Mouse (Mus musculus) kidney, postnatal 10 days (tissue): ENCODE data around the gene Flrt1.

Experiments used
- DNase-seq: peaks from one replicate; pipeline ENCODE4 v3.0.0; 2021; ENCODE audit warnings: mixed read lengths

The Flrt1 gene

DNA sequence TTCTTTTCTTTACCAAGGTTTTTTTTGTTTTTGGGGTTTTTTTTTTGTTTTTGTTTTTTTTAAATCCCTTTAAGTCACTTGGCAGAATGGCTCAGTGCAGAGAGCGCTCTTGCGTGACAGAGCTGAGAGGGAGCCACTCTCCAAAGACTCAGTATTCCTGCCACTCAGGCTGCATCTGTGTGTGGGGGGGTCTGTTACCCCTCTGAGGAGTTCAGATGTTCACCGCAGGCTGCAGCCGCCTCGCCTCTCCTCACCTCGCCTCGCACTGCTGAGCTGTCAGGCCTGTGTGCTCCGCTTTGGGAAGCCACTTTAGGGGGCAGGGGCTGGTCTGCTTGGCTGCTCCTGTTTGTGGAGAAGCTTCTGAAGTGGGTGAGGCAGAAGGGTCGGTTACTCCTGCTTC, at the start of gene Flrt1:
Gene Flrt1, minus strand, starts transcription at position 186 of the 400 bp plus-strand sequence.
- DNase-seq, result peak; percentile 42

DNA sequence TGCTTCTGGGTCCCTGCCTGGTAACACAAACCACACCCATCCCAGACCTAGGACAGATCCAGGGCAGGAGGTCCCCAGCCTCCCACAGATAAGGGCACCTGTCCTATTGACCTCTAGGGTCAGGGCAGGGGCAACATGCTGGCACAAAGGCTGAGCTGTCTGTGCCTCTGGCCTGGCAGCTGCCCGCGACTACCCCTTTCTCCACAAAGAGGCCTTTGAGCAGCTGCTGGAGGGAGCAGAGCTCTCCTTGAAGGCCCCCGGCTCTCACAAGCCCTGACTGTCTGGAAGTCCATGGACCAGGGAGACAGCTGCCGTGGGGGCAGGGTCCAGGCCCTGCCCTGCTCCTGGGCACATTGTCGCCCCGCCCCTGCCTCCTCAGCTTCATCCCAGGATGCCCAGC, 49.7 kb upstream of the Flrt1 start:
- DNase-seq, result peak; percentile 60

DNA sequence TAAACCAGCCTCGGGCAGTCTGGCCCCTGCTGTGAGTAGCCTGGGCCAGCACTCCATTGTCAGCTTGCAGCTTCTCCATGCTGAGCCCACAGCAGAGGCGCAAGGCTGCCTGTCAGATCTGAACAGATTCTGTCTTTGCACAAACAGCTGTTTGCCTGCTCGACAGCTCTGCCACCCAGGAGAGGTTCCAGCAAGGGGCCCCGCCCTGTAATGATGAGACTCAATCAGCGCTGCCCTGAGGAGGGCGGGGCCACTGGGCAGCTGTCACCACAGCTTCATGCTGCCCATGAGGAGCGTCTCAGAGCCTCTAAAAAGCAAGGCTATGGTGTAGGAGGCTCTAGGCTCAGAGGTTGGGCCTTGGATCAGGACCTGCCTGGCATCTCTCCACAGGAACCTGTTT, 47.7 kb upstream of the Flrt1 start:
- DNase-seq, result no peak

DNA sequence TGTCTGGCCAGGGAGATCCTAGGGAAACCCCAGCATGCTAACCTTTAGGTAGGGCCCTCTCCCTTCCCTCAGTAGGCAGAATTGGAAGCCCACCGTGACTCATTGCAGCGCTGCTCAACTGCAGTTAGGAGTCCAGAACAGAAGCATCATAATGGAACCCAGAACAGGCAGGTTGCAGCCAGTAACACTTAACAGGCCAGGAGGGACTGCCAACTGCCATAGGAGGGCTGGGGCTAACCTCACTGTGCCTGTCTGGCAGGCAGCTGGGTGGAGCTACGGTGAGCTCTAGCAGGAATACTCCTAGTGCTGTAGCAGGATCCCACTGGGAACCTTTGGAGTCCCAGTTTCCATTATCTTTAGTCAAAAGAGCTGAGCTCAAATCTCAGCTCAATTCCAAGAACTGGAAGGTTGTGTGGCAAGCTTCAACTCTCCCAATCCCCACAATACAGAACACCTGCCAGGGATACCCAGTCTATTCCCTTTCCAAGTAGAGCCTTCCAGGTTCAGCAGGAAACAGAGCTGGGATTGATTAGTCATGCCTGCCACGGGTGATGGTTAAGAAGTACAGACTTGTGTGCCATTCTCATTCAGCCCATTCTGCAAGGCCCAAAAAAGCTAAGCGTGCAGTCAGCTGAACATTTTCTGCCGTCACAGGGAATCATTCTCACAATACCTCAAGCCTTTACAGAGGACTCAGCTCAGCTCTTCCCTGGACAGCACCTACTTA, 46.6 kb upstream of the Flrt1 start:
- DNase-seq, result no peak

DNA sequence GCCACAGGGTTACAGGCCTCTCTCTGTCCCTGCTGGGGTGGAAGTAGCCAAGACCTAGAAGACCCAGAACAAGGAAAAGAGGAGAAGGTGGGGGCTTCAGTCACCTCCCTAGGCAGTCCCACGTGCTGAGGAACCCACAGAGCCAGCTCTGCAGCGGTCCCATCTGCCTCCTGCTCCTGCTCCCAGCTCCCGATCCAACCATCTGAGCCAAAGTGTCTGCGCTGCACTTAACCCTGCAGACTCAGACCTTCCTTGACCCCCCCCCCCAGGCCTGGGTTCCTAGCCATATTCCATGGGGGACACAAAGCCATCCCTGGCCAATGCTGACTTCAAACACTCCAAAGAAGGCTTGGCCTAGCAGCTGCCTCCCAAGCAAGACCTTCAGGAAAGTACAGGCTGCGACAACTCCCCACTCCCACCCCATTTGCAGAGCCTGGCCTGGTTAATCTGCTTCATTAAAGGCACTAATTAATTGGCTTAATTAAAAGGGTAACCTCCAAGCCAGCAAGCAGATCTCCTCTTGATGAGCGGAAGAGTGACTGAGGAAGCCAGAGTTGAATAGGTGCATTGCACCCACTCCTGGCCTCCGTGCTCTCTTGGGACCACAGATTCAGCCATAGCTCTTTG, 45.9 kb upstream of the Flrt1 start:
- DNase-seq, result no peak

DNA sequence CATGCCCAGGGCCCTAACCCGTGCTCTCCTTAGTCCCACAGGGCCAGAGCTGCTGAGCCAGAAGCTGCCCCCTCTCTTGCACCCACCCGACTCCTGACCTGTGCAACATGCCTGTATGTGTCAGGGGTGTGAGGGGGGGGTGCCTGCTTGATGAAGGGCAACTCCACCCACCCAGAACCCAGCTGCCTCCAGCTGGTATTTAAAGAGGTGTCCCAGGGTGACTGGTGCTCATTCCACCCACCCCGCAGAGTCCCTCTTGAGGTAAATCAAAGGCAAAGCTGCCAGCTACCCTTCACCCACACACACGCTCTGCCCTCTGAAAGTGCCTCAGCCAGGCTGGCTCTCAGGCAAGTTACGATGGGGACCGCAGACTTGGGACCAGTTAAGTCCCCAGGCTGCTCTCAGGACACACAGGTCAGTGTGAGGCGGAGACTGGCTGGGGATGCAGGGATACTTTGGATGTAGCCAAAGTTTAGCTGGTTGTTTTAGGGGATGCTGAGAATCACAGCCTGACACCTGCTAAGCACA, 43.7 kb upstream of the Flrt1 start:
- no peak for DNase-seq

DNA sequence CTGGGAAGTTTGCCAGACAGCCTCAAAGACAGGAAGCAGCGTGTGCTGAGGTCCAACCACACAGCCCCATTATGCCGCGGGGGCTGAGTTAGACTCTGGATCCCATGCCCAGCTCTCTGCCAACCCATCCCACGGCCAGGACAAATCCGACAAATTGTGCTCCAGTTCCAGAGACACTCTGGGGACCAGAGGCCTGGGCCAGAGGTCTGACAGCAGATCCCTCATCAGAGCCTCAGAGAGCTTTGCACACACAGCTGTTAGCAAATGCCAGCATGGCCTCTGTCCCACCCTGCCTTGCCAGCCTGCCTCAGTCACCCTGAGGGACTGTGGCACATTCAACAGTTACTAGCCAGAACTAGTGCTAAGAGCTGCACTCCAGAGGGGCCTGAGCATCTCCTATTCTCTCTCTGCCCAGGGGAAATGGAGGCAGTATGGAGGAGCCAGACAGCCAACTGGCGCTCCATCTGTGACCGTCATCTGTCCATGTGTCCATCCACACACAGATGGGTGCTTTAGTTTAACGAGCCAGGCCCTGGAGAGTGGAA, 43.1 kb upstream of the Flrt1 start:
- no peak for DNase-seq

DNA sequence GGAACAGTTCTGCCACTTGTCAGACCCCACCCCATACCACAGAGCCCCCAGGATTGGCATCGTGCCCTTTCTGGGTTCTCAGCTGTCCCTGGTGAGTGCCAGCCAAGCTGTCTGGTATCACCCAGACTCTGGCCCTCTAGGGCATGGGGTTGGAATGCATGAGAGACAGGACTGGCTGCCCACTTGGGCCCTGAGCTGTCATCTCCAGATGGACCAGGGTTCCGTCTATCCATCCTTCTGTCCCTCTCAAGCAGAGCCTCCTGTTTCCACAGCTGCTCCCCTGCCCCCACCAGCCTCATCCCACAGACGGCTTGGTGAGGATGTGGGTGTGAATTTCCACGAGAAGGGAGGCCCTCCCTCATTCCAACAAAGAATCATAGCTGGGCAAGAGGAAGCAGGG, 42.6 kb upstream of the Flrt1 start:
- DNase-seq, result no peak

DNA sequence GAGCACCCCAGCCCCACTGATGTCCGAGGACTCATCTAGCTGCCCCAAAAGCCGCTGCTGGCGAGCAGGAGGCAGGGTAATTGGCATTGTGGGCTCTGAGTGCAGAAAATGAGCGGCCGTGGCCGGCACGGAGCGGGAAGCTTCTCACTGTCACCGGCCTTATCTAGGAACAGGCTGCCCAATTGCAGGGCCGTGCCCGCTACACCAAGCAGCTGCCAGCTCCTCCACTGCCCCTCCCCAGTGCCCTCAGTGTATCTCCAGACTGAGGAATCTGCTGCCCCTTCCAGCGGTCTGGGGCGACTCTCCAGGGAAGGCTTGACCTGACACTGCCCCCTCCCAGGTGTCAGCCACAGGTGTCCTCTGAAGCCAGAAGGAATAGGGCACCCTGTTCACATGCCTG, 40.8 kb upstream of the Flrt1 start:
- no peak for DNase-seq

DNA sequence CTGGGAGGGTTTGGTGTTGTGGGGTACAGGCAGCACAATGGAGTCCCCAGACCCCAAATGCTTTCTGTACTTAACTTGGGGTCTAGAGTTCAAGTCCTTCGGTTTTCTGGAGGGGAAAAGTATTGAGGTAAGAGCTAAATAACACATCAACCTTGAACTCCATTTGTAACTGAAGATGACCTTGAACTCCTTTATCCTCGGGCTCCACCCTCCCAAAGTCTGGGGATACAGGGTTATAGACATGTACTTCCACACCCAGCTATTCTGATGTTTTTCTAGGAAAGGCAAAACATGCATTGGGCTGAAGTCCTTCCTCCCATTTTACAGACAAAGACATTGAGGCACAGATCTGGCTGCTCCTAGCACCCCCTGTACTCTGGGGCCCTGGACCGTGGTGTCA, 38.9 kb upstream of the Flrt1 start:
- DNase-seq, result no peak

DNA sequence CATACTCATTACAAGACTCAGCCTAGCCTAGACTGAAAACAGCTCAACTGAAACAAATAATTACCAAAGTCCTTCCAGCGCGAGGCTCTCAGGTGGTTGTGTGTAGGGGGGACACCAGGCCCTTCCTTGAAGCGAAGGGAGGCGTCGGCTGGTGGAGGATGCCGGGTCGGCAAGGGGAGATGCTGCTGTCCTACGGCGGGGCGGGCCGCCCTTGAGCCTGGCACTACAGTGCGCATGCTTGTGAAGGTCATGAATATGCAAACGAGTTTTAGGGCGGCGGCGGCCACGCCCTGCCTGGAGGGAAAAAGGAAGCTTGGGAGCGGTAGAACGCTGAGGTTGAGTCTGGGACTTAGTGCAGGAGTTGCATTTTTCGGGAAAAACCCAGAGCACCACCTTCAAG, 38.3 kb upstream of the Flrt1 start:
- DNase-seq, result peak; percentile 84

DNA sequence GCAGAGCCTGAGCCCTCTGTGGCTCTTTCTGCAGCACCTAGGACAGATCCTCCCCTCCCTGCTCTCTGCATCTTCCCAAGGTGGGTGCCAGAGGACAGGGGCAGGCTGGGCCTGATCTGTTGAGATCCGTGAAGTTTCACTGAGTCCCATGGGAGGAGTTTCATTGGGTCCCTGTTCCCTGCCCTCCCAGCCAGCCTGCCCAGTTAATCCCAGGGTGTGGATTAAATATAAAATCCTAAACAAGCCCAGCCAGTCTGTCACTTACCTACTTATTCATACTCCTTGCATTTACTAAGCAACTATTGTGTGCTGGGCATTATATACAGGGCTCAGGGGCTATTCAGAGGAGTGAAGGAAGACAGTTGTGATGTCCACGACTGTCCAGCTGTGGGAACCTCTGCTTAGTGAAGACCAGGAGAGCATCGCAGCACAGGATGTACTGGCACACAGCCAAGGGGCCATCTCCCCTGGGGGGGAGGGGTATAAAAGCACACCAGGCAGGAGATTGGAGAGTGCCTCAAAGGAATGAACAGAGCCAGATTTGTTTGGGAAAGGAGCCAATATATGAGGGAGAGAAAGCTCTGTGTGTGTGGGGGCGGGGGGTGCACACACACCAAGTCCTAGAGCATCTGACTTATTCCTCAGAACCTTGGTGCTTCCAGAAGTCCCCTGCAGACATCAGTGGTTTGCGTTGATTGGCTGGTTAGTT, 36.8 kb upstream of the Flrt1 start:
- DNase-seq, result no peak

DNA sequence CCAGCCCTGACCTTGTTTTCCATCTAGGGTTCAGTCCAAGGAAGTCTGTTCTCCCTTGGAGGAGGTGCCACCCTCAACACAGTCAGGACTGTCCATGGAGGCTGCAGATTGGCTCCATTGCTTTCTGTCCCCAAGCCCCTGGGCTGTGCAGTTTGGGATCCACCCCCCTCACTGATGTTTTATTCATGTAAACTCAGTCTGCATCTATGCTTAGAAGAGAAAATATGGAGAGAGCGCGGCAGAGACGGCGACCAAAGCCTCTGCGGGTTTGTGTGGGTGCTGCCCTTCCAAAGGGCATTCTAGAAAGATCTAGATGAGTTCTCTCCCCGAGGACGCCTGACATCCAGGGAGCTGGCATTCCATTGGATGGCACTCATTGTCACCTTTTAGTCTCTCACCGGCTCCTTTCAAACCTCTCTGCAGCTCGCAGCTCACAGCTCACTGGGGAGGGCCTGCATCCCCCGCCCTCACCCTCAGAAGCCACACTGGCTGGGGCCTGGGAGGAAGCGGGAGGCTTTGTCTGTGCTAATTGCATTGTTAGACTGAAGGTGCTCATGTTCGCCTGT, 35.4 kb upstream of the Flrt1 start:
- no peak for DNase-seq

DNA sequence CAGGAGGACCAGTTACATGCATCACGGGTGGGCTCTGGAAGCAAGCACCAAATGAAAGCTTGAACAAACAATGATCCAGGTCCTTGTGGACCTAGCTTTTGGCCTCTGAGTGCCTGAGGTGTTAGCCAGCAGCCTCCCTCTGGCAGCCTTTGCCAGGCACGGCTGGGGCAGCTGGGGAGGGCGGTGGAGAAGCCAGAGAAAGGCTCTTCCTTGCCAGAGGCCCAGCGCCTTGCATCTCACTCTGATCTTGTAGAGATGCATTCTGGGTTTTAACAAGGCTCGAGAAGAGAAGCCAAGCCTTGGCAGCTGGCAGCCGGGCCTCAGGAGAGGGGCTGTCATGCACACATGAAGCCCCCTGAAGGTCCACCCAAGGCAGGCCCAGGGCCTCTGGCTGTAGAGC, 34.8 kb upstream of the Flrt1 start:
- DNase-seq, result no peak

DNA sequence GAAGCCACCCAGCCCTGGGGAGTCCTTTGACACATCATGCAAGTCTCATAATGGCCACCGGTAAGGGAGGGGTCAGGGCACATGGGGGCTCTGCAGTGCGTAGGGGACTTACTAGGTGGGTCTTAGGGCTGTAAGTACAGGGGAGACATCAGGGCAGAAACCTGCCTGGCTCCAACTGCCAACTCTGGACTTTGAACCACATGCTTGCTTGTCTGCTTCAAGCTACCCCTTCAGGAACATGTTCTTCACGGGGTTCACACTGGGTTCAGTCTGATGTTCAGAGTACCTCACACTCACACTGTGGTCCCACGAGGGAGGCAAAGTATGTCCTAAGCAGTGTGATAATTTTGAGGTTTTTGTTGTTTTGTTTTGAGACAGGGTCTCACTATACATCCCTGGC, 33.8 kb upstream of the Flrt1 start:
- DNase-seq, result no peak

DNA sequence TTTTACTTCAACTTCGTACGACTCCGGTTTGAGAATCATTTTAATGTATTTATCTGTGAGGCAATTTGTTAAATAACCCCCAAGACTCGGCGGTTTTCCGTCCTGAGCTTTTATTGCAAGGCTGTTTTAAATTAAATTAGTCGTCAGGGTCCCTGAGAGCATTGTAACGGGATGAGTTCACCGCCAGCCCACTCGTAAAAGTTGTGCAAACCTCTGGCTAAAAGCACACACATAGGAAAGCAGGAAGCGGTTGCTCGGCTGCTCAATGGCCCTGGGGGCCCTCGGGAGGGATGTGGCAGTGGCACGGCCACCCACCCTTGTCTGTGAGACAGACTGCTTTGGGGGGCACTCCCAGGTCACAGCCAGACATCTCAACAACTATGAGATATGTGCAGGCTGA, 32.8 kb upstream of the Flrt1 start:
- no peak for DNase-seq

DNA sequence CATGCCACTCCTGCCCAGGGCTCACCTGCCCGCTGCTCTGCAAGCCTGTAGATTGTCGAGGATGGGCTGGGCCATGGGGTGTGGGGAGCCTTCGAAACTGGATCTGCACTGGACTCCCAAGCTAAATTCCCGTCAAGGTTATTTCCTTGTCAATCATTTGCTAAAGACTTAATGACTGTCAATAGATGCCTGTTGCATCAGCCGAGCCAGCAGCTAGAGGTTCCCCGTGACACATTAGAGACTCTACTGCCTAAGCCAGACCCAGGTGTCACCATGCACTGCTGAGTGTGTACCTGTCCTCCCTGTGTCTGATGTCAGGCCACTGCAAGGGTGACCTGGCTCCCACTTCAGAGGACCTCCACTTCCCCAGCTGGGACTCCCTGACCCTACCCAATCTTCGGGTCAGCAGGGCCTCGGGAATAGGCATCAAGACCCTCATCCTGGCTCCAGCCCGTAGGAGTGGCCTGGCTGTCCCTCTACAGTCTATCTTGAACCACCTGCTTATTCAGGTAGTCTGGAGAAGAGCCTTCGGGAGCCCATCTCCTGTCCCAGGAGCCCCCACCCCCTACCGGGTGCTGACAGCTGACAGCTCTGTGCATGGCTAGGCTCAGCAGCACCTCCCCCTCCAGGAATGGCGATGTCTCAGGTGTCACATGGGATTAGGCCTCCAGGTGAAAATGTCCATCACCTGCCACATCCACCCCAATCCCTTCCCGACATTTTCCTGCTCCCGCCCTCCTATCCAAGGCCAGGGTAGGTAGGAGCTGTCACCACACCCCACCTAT, 31.4 kb upstream of the Flrt1 start:
- peak; percentile 60 for DNase-seq

DNA sequence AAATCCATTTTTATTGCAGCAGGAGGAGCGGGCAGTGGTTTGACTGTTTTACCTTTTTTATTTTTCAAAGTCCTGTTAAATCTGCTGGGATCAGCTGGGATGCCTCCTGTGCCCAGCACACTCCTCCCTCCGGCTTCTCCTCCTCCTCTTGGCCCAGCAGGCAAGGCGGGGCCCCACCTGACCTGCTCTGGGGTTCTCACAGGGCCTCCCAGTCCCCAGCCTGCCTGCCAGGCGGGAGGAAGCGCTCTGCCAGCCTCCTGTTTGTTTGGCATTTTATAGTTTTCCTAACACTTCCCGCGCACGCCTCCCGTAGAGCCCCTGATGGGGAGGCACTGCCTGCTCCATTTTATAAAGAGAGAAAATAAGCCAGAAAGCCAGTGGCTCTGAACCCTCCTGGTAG, 30.5 kb upstream of the Flrt1 start:
- DNase-seq, result peak; percentile 78

DNA sequence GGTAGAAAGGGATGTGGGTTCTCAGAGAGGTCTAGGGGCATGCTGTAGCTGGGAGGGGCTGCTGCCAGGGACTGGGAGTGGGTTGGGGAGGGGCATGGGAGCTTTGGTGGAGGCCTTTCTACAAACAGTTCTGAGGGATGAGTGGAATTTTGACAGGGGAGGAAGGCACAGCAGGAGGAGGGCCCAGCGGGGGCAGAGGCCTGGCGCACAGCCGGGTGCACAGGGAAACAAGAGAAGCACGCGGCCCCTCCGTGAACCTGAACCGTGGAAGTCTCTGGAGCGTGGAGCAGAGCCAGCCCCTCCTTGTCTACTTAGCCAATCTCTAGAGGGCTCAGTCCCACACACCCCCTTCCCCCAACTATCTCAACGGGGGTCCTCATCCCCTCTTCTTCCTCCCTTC, 30.0 kb upstream of the Flrt1 start:
- DNase-seq, result peak; percentile 82

DNA sequence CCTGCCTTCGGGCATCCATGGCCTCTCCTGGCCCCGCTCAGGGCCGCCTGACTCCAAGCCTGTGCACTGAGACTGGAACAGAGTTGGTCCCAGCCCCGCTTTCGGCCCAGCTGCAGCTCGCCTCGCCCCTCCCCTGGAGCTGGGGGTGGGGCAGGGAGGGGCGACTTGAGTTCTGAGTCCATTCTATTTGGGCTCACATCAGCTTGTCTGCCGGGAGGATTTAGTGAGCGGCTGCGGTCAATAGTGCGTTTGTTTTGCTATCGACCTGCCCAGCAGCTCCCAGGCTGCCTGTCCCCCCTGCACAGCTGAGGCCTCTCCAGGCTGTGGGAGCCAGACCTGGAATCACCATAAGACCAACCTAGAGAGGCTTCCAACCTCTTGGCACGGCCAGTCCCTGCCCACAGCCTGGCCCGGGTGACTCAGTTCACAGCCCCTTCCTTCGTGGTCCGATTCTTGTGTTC, 29.1 kb upstream of the Flrt1 start:
- DNase-seq, result peak; percentile 63

DNA sequence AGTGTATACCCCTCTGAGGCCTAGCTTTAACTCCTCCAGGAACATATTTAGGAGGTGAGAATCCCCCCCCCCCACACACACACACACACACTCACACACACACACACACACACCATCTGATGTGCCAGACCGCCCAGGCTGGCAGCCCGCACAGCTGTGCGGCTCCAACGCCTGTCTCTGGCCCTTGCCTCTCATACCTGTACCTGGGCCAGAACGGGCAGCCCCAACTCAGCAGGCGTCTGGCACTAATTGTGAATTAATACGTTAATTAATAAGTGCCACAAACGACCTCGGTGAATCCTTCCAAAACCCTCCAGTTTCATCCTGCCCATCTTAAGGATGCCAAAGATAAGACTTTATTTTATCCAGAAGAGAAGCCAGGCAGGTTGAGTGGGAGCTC, 27.9 kb upstream of the Flrt1 start:
- no peak for DNase-seq

DNA sequence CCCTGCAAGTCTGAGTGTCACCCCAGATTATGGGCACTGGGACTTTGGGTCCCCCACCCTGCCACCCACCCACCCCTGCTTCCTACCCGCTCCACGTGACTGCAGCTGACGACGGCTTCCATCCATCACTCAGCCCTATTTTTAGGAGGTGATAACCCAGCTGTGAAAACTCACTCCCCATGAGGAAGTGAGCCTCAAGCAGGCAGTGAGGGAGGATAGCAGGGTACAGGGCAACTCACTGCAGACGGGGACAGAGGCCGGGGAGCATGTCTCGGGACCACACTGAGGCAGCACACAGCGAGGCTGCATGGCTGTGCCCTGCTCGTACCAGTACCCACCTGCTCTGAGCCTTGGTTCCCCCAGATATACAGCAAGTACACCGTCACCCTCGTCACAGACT, 24.8 kb upstream of the Flrt1 start:
- no peak for DNase-seq
